Mouse (Mus musculus) lung, postnatal 0 days (tissue): ENCODE measurements around the gene Prss48.

Experiments
- CTCF ChIP-seq: IDR thresholded peaks from 2 replicates; pipeline ENCODE4 v1.5.1; 2016; ENCODE audit warnings: antibody characterized with exemption, mild to moderate bottlenecking
- EP300 ChIP-seq: IDR thresholded peaks from 2 replicates; pipeline ENCODE4 v1.6.1; 2016; ENCODE audit warnings: antibody characterized with exemption, mild to moderate bottlenecking, control low read depth

DNA sequence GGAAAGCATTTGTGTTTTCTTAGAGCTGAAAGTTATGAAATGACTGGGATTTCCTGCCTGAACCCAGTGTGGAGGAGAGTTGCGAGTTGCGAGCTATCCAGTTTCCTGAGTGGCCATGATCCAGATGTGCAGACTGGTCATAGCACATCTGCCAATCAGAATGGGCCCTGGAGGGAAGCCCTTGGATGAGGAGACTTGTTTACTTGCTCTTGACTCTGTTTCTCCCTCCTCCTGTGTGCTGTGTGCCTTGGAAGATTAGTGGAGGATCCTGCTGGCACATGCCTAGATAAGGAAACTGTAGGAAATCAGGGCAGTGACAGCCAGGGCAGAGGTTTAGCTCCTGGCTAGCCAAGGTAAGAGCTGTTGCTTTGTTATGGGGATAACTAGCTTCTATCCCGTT lies 36.4 kb upstream of the Prss48 start:
- TF ChIP-seq CTCF, result no peak
- no peak for TF ChIP-seq EP300
